Mouse (Mus musculus) yolk sac, embryonic 10.5 days (tissue): ENCODE measurements around the gene Grik4.

Experiments used
- DNase-seq: peaks from one replicate; pipeline ENCODE4 v3.0.0-alpha.2; 2017; ENCODE audit warnings: low spot score

Grik4 gene

GRCm38 (mm10) chr9:42573616-42574350 lies 370.5 kb downstream of the Grik4 start:
- DNase-seq = no peak

- DNase-seq = peak; percentile 29
Measured at GRCm38 (mm10) chr9:42573180-42573579, 371.1 kb downstream of the Grik4 start.

DNA sequence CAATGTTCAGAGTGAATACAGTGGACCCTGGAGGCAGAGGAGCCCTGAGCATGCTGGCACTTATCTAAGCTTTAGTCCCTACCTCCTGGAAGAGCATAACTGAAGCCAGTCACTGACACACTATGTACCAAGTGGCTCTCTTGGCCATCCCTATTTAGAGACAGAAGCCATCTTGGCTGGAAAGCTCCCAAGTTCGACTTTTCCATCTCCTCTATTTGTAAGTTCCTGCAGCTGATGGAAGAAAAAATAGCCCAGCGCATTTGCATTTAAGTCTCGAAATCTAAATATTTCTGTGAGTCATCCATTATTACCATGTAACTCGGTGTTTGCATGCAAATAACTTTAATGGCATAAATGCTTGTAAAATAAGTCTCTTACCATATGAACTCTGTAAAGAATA lies 378.4 kb downstream of the Grik4 start:
- no peak for DNase-seq

- DNase-seq = no peak
Measured at GRCm38 (mm10) chr9:42555186-42555585, 389.1 kb downstream of the Grik4 start.

- DNase-seq = peak; percentile 51
Measured at GRCm38 (mm10) chr9:42550116-42550515, 394.2 kb downstream of the Grik4 start.

- DNase-seq = no peak
Measured at GRCm38 (mm10) chr9:42548981-42549380, 395.3 kb downstream of the Grik4 start.

DNA sequence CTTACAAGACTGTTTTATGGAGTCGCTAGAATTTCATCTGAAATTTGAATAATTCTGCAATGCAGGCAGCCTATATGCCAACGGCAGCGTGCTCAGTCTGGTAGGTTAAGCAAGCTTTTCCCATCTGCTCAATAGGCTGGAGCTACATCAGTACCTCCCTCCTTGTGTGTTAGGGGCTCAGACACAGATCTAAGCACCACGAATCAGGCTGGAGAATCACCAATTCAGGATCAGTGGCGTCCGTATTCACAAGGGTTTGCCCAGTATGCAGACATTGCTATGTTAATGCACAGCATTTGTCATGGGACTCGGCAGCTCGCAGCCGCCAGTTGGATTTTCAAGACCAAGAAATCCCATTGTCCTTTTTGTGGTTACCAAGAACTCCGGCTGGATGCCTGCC lies 399.8 kb downstream of the Grik4 start:
- no peak for DNase-seq

DNA sequence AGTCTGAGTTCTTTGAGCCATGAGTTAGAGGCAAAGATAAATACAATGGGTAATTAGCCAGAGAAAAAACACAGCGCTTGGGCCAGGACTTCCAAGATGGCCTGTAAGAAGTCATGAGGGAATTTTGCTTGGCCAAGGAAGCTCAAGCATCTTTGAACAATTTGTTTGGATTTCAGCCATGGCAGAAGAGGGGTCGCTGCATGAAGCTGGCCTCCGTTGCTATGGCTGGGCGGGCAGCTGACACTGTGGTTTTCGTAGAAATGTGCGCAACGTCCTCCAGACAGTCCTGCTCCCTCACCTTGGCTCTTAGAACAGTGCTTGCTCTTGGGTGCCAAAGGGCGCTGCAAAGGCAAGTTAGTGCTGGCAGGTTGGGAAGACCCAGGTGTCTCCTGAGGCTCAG lies 410.8 kb downstream of the Grik4 start:
- DNase-seq = no peak

- DNase-seq = no peak
Measured at GRCm38 (mm10) chr9:42533041-42533440, 411.3 kb downstream of the Grik4 start.

- no peak for DNase-seq
Measured at GRCm38 (mm10) chr9:42531951-42532350, 412.3 kb downstream of the Grik4 start.

DNA sequence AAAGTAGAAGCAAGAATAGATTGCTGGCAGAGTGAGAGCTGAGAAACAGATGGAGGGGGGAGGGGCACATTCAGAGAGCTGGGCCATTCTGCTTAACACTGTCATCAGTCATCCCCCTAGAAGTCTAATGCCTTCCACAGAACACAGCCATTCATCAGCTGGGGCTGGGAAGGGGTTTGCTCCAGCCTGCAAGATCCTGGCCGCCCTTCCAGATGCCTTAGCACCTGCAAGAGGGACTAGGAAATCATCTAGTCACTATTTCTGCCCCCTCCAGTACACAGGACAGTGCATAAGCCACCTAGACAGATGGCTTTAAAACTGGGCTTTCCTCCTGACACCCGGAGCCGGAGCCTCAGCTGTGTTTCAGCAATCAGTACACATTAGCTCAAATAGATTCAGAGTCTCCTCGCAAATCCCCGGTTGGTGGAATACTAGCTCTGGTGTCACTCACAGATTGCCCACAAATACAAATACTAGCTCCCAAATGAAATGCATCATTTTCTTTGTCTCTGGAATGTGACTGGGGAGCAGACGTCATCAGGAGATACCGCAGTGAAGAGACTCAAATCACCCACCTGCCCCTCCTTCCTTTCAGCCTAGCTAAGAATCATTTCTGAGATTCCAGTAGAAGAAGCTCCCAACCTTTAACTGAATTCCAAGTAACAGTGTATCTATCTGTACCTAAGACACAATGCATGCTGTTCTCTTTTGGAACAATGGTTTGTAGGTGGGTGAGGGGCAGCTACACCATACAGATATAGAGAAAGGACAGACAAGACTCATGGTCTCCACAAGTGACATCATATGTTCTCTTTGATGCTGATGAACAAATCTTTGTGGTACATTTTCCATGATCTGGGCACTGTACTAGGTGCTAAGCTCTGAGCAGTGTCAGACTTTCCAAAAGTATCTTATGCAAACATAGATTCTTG lies 413.8 kb downstream of the Grik4 start:
- DNase-seq = no peak

- DNase-seq = no peak
Measured at GRCm38 (mm10) chr9:42520587-42521084, 423.7 kb downstream of the Grik4 start.

DNA sequence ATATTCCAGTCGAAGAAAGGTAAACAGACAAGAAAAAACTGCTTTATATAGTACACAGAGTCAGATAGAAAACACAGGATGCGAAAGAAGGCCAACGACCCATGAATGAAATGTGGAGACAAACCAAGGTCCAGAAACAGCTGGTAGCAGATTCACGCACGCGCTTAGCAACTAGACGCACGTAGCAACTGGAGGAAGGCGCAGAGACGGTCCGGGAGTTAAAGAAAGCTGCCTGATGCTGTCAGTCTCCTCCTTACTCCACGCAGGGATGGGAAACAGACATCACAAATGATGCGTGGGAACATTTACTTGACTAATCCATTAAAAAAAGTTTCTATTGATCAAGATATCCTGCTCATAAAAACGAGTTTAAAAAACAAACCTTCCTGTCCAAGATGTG lies 426.1 kb downstream of the Grik4 start:
- DNase-seq = no peak

DNA sequence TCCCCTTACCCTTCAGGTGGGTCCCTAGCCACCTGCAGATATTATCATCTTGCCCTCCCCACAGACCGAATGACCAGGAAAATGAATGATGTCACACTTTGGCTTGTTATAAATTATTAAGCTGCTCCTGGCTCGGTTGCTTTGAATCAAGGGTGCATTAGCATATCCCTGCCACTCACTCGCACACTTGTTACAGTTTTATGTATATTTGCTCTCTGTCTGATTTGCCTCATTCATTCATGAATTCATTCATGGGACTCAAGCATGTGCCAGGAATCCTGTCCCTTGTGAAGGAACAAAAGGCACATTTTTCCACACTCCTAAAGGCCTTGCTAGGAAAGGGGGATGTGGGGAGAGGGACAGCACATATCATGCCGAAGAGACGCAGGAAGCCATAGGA lies 431.1 kb downstream of the Grik4 start:
- DNase-seq = no peak

GRCm38 (mm10) chr9:42512312-42512711 lies 432.0 kb downstream of the Grik4 start:
- DNase-seq = peak; percentile 12

DNA sequence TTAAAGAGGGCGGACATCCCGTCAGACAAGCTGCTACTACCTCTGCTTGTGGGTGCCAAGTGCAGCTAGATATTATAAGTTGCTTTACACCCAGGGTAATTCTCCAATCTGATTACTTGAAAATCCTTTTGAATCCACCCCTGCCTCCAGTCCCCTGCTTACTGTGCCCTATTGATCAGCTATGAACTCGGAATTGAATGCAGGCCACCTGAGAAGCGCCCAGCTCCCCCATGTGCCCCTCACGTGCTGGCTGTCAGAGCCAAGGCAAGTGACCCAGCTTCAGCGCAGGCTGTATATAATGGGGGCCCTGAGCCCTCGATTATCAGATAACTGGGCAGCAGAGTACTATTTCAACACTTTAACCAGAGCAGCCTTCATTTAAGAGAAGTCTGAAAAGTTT lies 436.1 kb downstream of the Grik4 start:
- DNase-seq = no peak

- no peak for DNase-seq
Measured at GRCm38 (mm10) chr9:42507709-42508108, 436.6 kb downstream of the Grik4 start, which contains the start of gene Tbcel. Gene Tbcel (minus strand): TSS chr9:42507809.

- peak; percentile 13 for DNase-seq
Measured at GRCm38 (mm10) chr9:42507022-42507421, 437.3 kb downstream of the Grik4 start.

- DNase-seq = no peak
Measured at GRCm38 (mm10) chr9:42504971-42505510, 439.3 kb downstream of the Grik4 start.

GRCm38 (mm10) chr9:42504559-42504958 lies 439.7 kb downstream of the Grik4 start:
- no peak for DNase-seq

DNA sequence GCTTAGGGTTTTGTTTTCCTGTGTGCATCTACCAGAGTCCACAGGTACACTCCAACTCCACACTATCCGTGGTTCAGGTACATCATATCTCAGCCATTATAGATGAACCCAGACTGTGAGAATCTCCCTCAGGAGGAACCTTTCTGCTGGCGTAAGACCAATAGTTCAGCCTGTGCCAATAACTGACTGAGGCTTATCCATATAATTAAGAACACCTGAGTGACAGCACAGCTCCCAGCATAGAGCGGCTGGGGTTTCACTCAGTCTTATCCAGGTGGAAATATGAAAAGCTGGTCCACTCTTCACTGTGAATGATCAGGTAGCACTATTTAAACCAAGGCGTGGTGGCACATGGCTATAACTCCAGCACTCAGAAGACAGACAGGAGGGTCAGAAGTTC lies 440.6 kb downstream of the Grik4 start:
- no peak for DNase-seq

- DNase-seq = no peak
Measured at GRCm38 (mm10) chr9:42496296-42496695, 448.0 kb downstream of the Grik4 start.

- DNase-seq = no peak
Measured at GRCm38 (mm10) chr9:42491780-42492179, 452.5 kb downstream of the Grik4 start.
